Mouse (Mus musculus): Measurements from ENCODE around the gene Gm20431. TPM values are rescaled to one million over a fixed set of nuclear protein-coding genes. Genes with fewer than 3 reads are reported as not detected.
A peak's percentile ranks its signal among the peaks of the same experiment; 100 is the strongest.

Gm20431 gene
- total RNA-seq, 4 experiments from 2014 or later = 35.0 to 46.6 (median 40.9) TPM

DNA sequence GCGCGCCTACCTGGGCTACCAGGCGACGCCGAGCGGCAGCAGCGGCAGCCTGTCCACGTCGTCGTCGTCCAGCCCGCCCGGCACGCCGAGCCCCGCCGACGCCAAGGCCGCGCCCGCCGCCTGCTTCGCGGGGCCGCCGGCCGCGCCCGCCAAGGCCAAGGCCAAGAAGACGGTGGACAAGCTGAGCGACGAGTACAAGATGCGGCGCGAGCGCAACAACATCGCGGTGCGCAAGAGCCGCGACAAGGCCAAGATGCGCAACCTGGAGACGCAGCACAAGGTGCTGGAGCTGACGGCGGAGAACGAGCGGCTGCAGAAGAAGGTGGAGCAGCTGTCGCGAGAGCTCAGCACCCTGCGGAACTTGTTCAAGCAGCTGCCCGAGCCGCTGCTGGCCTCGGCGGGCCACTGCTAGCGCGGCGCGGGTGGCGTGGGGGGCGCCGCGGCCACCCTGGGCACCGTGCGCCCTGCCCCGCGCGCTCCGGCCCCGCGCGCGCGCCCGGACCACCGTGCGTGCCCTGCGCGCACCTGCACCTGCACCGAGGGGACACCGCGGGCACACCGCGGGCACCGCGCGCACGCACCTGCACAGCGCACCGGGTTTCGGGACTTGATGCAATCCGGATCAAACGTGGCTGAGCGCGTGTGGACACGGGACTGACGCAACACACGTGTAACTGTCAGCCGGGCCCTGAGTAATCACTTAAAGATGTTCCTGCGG lies 28.4 kb upstream of the Gm20431 start, which contains the start of gene Tmem189:
TSS of gene Tmem189 (minus strand) at position 322 of the 718 bp plus-strand sequence.
- peak; percentile 54 for DNase-seq (ENCODE audit: low spot score in 2 of 2)

DNA sequence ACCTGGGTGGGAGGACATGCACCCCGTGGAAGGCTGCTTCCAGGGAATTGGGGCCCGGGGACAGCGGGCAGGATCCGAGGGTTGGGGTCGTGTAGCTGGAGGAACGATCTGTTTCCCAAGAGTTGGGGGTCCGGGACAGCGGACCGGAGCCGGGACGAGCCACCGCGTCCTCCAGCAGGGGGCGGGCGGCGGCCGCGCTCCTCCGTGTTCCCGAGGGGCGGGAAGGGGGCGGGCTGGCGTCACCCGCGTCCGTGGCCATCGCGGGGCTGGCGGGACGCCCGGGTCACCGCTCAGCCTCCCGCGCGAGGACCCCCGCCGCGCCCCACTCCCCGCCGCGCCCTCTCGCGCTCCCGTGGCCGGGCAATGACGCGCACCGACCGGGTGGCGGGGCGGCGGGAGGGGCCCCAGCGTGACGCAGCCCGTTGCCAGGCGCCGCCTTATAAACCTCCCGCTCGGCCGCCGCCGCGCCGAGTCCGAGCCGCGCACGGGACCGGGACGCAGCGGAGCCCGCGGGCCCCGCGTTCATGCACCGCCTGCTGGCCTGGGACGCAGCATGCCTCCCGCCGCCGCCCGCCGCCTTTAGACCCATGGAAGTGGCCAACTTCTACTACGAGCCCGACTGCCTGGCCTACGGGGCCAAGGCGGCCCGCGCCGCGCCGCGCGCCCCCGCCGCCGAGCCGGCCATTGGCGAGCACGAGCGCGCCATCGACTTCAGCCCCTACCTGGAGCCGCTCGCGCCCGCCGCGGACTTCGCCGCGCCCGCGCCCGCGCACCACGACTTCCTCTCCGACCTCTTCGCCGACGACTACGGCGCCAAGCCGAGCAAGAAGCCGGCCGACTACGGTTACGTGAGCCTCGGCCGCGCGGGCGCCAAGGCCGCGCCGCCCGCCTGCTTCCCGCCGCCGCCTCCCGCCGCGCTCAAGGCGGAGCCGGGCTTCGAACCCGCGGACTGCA lies 27.5 kb upstream of the Gm20431 start, which contains the start of gene Cebpb:
TSS of gene Cebpb (plus strand) at position 418 of the 954 bp plus-strand sequence.
- DNase-seq (ENCODE audit: low spot score in 2 of 2) = peak; percentile 44 to 74

DNA sequence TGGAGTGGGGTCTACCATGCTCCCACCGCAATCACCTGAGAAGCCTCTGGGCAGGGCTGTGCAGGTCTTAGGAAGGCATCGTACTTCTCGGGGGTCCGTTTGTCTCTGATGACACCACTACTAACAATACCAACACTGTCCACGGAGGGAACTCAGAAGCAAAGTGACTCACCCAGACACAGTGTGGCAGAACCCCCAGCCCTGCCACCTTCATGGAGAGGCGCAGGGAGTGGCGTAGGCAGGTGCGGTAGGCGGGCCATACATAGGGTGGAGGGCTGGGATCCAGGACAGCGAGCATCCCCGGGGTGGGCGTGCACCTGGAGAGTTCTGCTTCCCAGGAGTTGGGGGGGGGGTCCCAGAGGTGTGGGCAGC lies 26.8 kb upstream of the Gm20431 start:
- DNase-seq (ENCODE audit: low spot score in 2 of 2) = no peak

- DNase-seq (ENCODE audit: low spot score in 2 of 2) = no peak
These were observed 26.4 kb upstream of the Gm20431 start for GRCm38 (mm10) chr2:167687651-167688101.

GRCm38 (mm10) chr2:167687250-167687586 lies 25.9 kb upstream of the Gm20431 start:
- DNase-seq (ENCODE audit: low spot score in 2 of 2) = no peak

DNA sequence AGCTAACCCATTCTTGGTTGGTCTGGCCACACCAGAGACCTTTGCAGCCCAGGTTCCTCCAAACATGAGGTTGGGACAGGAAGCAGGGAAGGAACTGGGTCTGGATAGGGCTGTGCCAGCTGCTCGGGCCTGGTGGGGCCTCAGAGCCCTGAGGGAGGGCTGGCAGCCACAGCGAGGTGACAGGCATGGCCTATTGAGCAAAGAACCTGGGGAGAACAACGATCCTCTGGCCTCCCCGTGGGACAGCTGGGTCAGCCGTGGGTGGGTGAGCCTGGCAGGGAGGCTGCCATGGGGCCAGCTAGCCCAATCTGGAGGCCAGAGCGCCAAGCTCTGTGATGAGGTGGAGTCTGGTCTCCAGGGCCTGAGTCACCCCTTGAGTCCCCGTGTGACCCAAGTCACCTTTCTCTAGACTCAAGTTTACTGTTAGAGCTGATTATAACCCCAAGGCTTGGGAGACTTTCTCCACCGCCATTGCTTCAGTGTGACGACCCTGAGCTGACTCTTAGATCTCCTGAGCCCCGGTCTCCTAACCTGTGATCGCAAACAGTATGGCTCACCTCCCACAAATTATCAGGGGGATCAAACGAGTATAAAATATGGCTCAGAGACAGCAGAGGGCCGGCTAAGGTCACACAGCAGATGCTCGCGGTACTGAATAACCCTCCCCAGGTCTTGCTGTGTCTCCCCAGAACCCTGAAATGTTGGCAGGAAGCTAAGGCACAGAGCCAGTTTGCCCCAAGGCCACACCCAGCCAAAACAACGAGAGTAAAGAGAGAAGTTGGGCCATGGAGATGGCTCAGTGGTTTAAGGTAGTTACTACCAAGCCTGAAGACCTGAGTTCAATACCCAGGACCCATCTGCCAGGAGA lies 25.3 kb upstream of the Gm20431 start:
- DNase-seq (ENCODE audit: low spot score in 2 of 2) = no peak

DNA sequence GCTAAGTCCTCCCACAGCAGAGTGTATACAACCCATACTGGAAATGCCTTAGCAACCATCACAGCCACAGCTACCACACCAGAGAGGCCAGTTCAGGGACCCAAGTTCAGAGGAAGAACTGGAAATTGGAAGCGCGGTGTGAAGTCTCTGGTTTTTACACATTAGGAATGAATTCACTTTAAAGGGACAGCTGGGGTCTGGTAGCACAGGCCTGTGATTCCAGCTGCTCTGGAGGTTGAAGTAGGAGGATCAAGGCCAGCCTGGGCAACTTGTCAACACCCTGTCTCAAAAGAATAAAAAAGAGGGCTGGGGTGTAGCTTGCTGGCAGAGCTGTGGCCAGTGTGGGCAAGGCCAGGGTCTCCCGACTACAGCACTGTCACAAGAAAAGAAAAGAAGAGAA lies 24.6 kb upstream of the Gm20431 start:
- DNase-seq (ENCODE audit: low spot score in 2 of 2) = no peak

DNA sequence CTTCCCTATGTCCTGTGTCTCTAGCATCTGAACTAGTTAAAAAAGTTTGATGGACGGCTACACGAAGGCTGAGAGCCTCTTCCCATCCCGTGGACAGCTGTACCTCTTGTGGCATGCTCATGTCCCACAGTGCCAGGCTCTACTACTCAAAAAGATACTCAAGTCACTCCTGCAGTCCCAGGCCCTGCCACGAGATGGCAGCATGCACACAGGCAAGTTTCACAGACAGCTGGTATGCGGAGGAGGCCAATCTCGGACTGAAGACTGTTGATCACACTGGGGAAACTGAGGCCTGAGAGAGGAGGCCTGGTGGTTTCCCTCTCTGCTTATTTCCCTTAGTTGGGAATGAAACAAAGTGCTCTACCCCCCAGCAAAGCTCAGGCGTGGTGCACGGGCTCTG lies 23.8 kb upstream of the Gm20431 start:
- DNase-seq (ENCODE audit: low spot score in 2 of 2) = peak; percentile 91 to 99

DNA sequence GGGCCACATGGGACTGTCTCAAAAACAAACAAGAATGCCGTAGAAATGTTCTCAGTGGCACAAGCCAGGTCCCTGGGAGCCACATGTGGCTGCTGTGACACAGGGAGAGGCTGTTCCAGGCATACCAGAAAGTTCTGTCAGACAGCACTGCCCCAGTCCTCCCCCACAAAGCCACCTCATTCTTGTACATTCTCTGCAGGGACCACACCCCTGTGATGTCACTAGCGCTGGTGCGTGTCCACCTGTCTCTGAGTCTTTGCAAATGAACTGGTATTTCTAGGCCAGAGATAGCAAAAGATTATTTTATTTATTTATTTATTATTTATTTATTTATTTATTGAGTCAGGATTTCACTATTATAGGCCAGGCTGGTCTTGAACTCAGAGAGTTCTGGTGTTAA lies 22.4 kb upstream of the Gm20431 start:
- no peak for DNase-seq (ENCODE audit: low spot score in 2 of 2)

- no peak for DNase-seq (ENCODE audit: low spot score in 2 of 2)
These were observed 19.4 kb upstream of the Gm20431 start for GRCm38 (mm10) chr2:167680657-167681056.

DNA sequence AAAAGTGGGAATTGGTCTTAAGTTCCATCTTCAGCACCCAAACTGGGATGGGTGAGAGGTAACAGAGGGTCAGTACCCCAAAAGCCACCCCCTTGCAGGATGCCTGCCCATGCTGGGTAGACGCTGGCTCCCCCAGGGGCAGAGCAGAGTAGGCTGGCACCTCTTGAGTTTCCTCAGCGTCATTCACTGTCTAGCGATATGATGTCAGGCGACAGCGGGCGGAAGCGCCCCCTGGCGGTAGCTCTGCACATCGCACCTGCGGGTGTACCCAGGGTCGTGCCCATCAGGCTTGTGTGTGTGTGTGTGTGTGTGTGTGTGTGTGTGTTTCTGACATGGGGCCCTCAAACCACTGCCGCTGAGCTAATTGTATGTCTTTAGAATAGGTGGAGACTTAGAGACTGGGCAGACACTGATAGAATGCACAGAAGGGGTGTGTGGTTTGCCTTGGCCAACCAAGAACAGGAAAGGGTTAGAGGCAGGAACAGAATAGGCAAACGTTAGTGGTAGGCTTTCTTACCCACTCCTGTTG lies 18.7 kb upstream of the Gm20431 start:
- DNase-seq (ENCODE audit: low spot score in 2 of 2) = peak; percentile 66 to 80

DNA sequence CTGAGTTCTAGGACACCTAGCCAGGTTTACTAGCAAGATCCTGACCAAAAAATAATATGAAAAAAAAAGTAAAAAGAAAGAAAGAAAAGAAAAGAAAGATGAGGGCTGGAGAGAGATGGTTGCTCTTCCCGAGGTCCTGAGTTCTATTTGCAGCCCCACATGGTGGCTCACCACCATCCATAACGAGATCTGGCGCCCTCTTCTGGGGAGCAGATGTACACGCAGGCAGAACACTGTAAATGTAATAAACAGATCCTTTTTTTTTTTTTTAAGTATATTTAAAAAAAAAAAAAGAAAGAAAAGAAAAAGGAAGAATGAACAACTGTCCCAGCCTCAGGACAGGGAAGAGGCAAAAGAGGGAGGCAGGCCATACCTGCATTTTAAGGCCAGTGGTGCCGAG lies 17.3 kb upstream of the Gm20431 start:
- DNase-seq (ENCODE audit: low spot score in 2 of 2) = no peak

GRCm38 (mm10) chr2:167675120-167675909 lies 14.0 kb upstream of the Gm20431 start:
- no peak for DNase-seq (ENCODE audit: low spot score in 2 of 2)

GRCm38 (mm10) chr2:167672212-167672685 lies 11.0 kb upstream of the Gm20431 start:
- DNase-seq (ENCODE audit: low spot score in 2 of 2) = no peak

- DNase-seq (ENCODE audit: low spot score in 2 of 2) = no peak
These were observed 9.9 kb upstream of the Gm20431 start for GRCm38 (mm10) chr2:167671101-167671633.

DNA sequence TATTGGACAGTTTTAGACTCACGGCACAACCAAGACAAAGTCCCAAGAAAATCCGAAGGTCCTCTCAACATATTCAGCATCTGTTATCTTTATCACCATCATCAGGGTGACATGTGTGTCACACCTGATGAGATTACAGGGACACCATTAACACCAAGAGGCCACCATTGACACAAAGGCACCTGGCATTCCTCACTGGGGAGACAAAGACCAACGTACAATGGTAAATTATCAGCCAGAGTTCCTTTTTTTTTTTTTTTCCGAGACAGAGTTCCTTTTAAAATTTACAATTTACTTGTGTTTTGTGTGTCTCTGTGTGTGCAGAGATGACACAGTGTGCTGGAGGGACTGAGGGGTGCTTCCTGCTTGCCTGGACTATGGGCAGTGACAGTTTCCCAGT lies 8.1 kb upstream of the Gm20431 start:
- no peak for DNase-seq (ENCODE audit: low spot score in 2 of 2)

GRCm38 (mm10) chr2:167668426-167668825 lies 7.1 kb upstream of the Gm20431 start:
- DNase-seq (ENCODE audit: low spot score in 2 of 2) = no peak

DNA sequence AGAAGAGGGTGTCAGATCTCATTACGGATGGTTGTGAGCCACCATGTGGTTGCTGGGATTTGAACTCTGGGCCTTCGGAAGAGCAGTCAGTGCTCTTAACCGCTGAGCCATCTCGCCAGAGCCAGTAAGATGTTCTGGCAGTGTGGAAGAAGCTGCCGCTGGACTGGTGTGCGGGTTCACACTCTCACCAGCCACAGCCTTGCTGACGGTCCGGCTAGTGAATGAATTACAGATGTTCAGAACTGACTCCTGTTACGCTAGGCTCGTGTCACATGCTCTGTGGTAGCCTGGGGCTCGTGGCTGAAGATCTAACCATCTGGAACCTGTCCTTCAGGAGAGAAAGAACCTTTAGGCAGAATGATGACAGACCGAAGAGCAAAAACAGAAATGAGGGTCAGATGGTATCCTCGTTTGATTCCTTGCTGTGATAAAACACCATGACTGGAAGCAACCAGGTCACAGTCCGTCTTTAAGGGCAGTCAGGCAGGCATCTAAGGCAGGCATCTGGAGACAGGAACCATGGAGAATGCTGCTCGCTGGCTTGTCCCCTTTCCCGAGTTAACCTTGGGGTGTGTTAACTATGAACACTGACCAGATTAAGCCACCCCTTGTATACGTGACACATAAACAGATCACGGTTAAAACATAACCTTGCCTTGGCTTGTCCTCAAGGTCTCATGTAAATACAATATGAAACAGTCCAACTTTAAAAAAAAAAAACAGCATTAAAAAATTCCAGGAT lies 4.8 kb upstream of the Gm20431 start:
- no peak for DNase-seq (ENCODE audit: low spot score in 2 of 2)

DNA sequence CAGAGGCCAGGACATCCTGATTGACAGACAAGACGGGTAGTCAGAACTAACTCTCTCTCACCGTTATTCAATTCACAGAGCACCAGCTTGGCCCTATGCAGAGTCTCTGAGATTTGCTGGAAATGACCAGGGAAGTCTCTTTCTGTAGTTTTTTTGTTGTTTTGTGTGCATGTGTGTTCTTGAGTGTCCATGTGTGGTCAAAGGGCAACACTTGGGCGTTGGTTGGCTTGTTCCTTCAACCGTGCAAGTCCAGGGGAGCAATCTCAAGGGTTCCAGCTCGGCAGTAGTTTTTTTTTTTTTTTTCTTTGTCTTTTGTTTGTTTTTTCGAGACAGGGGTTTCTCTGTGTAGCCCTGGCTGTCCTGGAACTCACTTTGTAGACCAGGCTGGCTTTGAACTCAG lies 1.4 kb upstream of the Gm20431 start:
- no peak for DNase-seq (ENCODE audit: low spot score in 2 of 2)

Data from layer of hippocampus, adult 8-10 months (tissue).